Mouse (Mus musculus) heart, adult 8-10 months (tissue): Measurements from ENCODE around the gene H2-Ke6. TPM values are rescaled to one million over a fixed set of nuclear protein-coding genes. Genes with fewer than 3 reads are reported as not detected.

Source experiments
- DNase-seq: peaks from one replicate; pipeline ENCODE4 v3.0.0; 2022; ENCODE audit warnings: low spot score
- total RNA-seq, 4 experiments: library from RNA; stranded (reverse); gene quantifications; 2 replicates each; pipeline ENCODE4 v1.2.4; 2022

The H2-Ke6 gene
- 100 to 1,000 TPM; 134 to 149 (median 137) TPM for total RNA-seq

- peak; percentile 90 for DNase-seq
These were observed at the start of gene H2-Ke6 for GRCm38 (mm10) chr17:34027656-34028223. Gene H2-Ke6 (minus strand): TSS chr17:34028060.

- DNase-seq, result peak; percentile 64
These were observed 49.7 kb upstream of the H2-Ke6 start for GRCm38 (mm10) chr17:34077549-34077948.

- peak; percentile 72 for DNase-seq
These were observed 47.4 kb upstream of the H2-Ke6 start for GRCm38 (mm10) chr17:34075271-34075670.

GRCm38 (mm10) chr17:34072091-34072490, 44.2 kb upstream of the H2-Ke6 start:
- no peak for DNase-seq

GRCm38 (mm10) chr17:34068864-34069263, 41.0 kb upstream of the H2-Ke6 start:
- DNase-seq, result no peak

GRCm38 (mm10) chr17:34057224-34057623, 29.4 kb upstream of the H2-Ke6 start:
- DNase-seq, result no peak

GRCm38 (mm10) chr17:34047404-34048050, 19.7 kb upstream of the H2-Ke6 start:
- DNase-seq, result no peak

GRCm38 (mm10) chr17:34045941-34046340, 18.1 kb upstream of the H2-Ke6 start:
- DNase-seq, result no peak

GRCm38 (mm10) chr17:34039562-34040450, 11.9 kb upstream of the H2-Ke6 start:
- no peak for DNase-seq

GRCm38 (mm10) chr17:34038878-34039561, 11.2 kb upstream of the H2-Ke6 start, which contains the start of gene Col11a2:
Gene Col11a2 (plus strand): TSS chr17:34039437.
- DNase-seq, result no peak

GRCm38 (mm10) chr17:34038440-34038839, 10.6 kb upstream of the H2-Ke6 start:
- DNase-seq, result no peak

- DNase-seq, result no peak
These were observed 9.4 kb upstream of the H2-Ke6 start for GRCm38 (mm10) chr17:34037241-34037640.

- DNase-seq, result no peak
These were observed 8.8 kb upstream of the H2-Ke6 start for GRCm38 (mm10) chr17:34036647-34037046.

- DNase-seq, result no peak
These were observed 7.7 kb upstream of the H2-Ke6 start for GRCm38 (mm10) chr17:34035517-34035916.

GRCm38 (mm10) chr17:34034064-34034463, 6.2 kb upstream of the H2-Ke6 start:
- DNase-seq, result peak; percentile 68

- no peak for DNase-seq
These were observed 5.6 kb upstream of the H2-Ke6 start for GRCm38 (mm10) chr17:34033441-34033840.

- DNase-seq, result no peak
These were observed 4.9 kb upstream of the H2-Ke6 start for GRCm38 (mm10) chr17:34032806-34033205.

GRCm38 (mm10) chr17:34032174-34032632, 4.3 kb upstream of the H2-Ke6 start:
- no peak for DNase-seq

GRCm38 (mm10) chr17:34031465-34032173, 3.8 kb upstream of the H2-Ke6 start, which contains the start of the genes Slc39a7 and Rxrb:
Gene Slc39a7 (minus strand): TSS chr17:34031682.
Gene Rxrb (plus strand): TSS chr17:34031812.
- DNase-seq, result peak; percentile 97

- DNase-seq, result no peak
These were observed 3.0 kb upstream of the H2-Ke6 start for GRCm38 (mm10) chr17:34030861-34031326.
